Mouse (Mus musculus) adrenal gland, postnatal 10 days (tissue): ENCODE measurements around the gene Matn4. TPM values are rescaled to one million over a fixed set of nuclear protein-coding genes. Genes with fewer than 3 reads are reported as not detected.

Experiments used
- DNase-seq: peaks from one replicate; pipeline ENCODE4 v3.0.0; 2021; ENCODE audit warnings: mixed read lengths
- total RNA-seq, 2 experiments: library from RNA; stranded (reverse); gene quantifications; 2 replicates each; pipeline ENCODE4 v1.2.3; 2021

Gene Matn4
- total RNA-seq, 2 experiments from 2014 or later: 2.3 to 2.7 TPM

DNA sequence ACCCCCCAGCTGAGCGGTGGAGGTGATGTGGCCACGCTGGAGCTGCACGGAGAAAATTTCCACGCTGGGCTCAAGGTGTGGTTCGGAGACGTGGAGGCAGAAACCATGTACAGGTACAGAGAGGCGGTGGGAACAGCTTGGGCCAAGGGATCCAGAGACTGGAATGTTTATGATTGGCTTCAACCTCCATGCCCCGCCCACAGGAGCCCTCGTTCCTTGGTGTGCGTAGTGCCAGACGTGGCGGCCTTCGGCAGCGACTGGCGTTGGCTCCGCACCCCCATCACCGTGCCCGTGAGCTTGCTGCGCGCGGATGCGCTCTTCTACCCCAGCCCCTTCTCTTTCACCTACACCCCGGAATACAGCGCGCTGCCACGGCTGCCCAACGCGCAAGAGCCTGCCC, 9.2 kb upstream of the Matn4 start:
- no peak for DNase-seq

DNA sequence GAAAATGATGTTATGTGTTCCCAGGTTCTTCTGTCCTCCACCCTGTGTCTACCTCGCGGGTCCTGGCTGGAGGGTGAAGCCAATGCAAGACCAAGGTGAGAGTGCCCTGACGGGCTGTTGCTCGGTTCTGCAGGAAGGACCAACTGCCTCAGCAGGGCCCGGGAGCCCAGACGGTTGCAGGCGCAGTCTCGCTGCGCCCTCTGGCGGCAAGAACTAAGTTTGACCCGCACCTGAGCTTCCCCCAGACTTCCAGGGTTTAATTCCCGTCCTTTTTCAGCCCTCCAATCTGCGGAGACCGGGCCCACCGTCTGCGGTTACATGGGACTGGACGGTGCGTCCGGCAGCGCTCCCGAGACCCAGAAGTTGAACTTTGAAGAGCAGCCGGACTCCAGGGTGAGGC, 2.7 kb upstream of the Matn4 start:
- peak; percentile 82 for DNase-seq

GRCm38 (mm10) chr2:164405519-164405918, 559 bp upstream of the Matn4 start:
- DNase-seq: no peak

GRCm38 (mm10) chr2:164404082-164404990, 624 bp downstream of the Matn4 start:
- peak; percentile 64 for DNase-seq

DNA sequence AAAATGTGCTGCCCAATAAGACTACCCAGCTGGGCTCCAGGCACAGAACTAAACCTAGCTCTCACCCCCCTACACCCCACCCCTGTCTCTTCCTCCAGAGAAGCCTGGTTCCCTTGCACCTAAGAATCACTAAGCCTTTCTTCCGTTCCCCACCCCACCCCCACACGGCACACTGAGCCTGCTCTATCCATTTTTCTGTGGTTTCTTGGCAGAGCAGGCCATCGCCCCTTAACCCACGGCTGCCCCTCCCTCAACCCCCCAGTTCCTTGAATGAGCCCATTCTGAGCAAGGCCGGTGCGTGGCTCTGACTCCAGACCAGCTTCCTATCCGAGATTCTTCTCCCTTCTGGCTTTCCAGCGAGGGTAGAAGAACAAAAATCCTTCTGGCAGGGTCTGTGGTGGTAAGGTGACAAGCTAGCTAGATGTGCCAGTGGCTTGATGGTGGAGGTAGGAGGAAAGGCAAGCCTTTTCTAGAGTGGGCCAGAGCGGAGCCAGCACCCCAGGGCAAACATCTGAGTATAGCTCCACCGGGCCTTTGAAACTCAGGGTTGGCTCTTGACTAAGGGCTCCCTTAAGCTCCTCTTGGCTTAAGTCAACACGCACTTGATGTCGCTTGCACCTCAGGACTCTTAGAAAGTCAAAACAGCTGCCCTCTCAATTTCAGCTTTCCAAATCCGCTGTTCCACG, 1.4 kb downstream of the Matn4 start:
- DNase-seq: no peak

GRCm38 (mm10) chr2:164402906-164403305, 2.1 kb downstream of the Matn4 start, which contains the start of gene Rbpjl:
Gene Rbpjl (plus strand): TSS chr2:164403141.
- peak; percentile 88 for DNase-seq

DNA sequence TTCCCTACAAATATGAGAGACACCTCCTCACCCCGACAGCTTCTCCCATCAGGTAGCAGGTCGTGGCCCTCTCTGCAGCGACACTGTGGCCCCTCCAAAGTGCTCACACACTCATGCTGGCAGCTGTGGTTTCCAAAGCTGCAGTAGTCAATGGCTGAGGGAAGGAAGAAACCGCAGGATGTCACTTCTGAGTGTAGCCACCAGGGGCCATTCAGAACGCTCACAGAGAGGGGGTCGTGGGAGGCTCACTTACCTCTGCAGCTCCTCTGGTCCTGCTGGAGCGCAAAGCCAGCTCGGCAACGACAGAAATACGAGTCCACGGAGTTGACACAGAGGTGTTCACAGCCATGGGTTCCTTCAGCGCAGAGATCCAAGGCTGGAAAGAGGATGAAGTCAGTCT, 8.0 kb downstream of the Matn4 start:
- no peak for DNase-seq

- DNase-seq: no peak
Measured at GRCm38 (mm10) chr2:164396076-164396475, 8.9 kb downstream of the Matn4 start.

DNA sequence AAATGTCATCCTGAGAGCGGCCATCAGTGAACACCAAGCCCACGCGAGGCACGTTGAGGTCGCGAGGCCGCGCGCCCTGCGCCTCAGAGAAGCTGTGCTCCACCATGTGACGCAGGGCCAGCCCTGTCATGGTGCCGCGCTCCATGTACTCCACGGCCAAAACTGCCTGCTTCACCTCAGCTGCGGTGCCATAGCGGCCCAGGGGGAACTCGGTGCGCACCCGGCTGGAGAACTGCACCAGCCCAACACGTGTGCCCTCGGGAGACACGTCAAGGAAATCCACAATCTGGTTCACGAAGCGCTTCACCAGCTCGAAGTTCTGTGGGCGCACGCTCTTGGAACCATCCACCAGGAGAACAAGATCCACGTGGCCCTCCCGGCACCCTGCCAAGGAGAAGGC, 11.8 kb downstream of the Matn4 start:
- no peak for DNase-seq

GRCm38 (mm10) chr2:164389499-164389898, 15.5 kb downstream of the Matn4 start:
- peak; percentile 93 for DNase-seq

- no peak for DNase-seq
Measured at GRCm38 (mm10) chr2:164389020-164389419, 15.9 kb downstream of the Matn4 start, which contains the start of gene Slpi. Gene Slpi (minus strand): TSS chr2:164389095.

GRCm38 (mm10) chr2:164386953-164387352, 18.0 kb downstream of the Matn4 start:
- peak; percentile 54 for DNase-seq

DNA sequence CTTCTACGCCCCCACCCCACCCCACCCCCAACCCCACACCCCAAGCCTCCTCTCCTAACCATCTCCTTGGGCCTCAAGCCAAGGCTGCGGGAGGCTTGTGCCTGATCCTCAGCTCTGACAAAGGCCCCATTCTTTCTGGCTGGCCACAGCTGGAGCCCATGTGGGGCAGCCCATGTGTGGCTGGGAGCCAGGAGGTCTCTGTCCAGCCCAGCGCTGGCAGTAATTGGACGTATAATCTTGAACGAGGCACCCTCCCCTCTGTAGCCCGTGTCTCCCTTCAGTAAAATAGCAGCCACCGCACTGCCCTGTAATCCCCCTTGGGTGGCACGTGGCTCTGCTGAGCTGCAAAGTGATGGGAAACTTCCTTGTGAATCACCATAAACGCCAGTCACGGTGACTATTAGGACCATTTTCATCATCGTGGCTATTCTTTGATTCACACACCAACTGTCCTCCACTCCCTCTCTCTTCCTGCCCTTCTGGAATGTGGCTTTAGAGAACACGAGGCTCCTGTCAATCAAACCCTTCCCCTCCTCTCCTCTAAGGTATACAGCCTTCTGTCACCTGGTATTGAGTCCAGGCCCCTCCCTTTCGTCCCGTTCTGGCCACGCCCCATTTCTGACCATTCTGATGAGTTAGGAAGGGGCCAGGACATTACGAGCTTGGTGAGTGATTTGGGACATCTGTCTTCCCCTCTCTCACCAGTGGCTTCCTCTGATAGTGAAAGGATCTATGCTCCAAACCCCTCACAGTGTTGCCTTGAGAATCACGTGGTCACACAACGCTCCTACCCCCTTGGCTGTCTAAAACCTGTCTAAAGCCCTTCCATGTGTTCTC, 18.8 kb downstream of the Matn4 start:
- DNase-seq: no peak

DNA sequence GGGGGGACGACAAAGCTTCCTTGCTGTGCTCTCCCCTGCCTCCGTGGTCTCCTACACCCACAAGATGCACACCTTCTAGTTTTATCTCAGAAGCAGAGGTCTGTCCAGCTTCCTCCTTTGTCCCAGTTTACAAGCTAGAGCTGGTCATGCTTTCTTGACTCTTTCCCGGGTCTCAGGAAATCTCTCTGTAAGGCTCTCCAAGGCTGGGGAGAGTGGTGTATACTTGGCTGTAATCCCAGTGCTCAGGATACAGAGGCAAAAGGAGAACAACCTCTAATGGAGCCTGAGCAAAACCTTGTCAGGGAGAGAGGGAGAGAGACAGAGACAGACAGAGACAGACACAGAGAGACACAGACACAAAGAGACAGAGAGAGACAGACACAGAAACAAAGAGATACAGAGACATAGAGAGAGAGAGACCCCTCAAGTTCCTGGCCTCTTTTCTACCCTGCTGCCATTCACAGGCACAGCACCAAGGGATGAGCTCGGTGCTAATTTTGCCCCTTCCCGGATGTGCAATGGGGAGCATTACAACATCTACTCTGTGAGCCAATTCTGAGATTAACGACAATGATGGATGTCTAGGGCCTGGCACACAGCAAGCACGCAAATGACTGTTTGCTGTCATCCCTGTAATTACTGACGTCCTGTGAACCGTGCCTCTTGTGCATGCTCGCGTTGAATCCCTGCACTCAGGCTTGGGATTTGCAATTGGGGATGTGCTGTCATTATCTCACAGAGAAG, 21.1 kb downstream of the Matn4 start:
- DNase-seq: peak; percentile 26

GRCm38 (mm10) chr2:164382971-164383370, 22.0 kb downstream of the Matn4 start:
- no peak for DNase-seq

GRCm38 (mm10) chr2:164381726-164382125, 23.2 kb downstream of the Matn4 start:
- DNase-seq: no peak

DNA sequence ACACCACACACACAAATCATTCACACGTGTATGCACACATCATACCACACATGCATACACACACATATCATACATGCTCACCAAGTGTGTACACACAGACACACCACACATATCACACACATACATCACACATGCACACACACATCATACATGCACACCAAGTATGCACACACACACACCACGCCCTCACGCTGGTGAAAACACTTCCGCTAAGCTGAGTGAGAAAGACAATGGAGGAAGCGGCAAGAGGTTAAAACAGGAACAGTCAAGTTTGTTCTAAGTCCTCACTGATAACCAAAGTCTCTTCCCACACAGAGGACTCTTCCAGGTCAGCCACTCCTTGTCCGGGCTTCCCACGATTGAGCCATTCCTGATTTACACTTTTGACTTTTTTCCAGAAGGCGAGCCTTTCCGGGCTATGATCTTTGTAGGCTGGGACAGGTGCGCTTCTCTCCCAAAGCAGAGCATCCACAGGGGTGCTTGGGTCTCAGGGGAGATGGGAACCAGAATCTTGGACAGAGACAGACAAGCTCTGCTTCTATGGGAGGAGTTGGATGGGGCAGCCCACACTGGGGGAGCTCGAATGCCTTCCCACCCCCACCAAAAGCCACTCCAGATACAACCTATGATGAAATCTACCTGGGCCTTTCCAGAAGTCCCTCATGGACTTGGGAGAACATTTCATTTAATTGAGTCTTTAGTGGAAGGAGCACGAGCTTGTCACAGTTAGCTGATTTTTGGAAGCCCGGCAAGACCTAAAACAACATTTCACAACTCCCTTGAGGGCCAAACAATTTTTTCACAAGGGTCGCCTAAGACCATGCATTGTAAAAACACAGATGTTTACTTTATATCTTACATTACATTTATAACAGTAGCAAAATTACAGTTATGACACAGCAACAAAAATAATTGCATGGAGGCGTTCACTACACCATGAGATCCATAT, 27.2 kb downstream of the Matn4 start:
- no peak for DNase-seq

GRCm38 (mm10) chr2:164373187-164373586, 31.8 kb downstream of the Matn4 start:
- peak; percentile 37 for DNase-seq

DNA sequence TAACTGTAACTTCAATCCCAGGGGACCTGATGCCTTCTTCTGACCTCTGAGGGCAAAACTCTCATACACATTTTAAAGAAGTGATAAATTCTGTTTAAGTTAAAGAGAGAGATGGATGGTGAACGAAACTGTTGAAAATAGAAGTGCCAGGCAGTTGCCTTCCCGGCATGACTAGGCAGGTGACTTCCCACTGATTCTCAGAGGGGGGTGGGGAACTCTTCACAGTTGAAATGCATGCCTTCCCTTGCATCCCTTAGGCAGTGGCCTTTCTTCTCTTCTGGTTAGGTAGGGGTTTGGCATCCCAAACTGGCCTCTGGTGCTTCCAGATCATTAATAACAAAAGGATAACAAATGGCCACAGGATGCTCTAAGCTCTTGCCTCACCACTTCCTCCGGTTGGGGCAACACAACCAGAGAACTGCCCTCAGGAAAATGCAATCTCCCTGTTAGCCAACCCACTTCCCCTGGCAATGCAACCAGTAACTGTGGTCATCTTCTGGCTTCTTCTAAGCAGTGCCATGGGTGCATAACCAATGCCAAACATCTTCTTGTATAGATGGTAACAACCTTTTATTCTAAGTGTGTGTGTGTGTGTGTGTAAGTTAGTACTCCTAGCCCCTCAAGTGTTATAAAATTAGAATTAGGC, 32.4 kb downstream of the Matn4 start:
- DNase-seq: no peak

DNA sequence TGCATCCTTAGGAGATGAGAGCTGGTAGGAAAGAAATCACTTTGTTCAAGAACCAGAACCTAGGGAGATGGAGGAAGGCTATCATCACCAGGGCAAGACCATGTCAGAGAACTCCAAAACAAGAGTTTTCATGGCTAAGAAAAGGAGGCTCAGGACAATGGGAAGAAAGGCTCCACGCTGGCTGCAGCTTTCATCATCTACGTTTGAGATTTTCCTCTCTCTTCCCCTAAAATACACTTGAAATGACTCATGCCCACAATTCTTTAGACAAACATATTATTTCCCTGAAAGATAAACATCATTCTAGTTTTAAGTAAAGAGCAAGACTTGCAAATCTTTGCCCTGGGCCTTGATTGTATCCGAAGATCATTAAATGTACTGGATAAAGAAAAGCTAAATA, 33.6 kb downstream of the Matn4 start:
- DNase-seq: no peak
